Mouse (Mus musculus) E14TG2a.4 (cell line): ENCODE results near the gene Wfs1.
A peak's percentile ranks its signal among the peaks of the same experiment; 100 is the strongest.

Experiments
- H3K27me3 ChIP-seq: 2 replicates; pipeline ENCODE4 v1.6.1; 2014; ENCODE audit warnings: low read length, control low read depth; ENCODE audit not compliant: insufficient read depth
- H3K36me3 ChIP-seq: 2 replicates; pipeline ENCODE4 v1.6.1; 2014; ENCODE audit warnings: low read length, control low read depth; ENCODE audit not compliant: insufficient read depth
- H3K4me1 ChIP-seq: replicated peaks from 2 replicates; pipeline ENCODE4 v1.6.1; 2014; ENCODE audit warnings: low read depth, low read length, control low read depth
- H3K4me3 ChIP-seq: replicated peaks from 2 replicates; pipeline ENCODE4 v1.5.1; 2014; ENCODE audit warnings: mild to moderate bottlenecking, low read length
- H3K9me3 ChIP-seq: 2 replicates; pipeline ENCODE4 v1.6.1; 2014; ENCODE audit warnings: low read length, control low read depth
- CTCF ChIP-seq: conservative IDR thresholded peaks from 2 replicates; pipeline ENCODE4 v1.5.1; 2014; ENCODE audit warnings: low read length
- NANOG ChIP-seq: IDR thresholded peaks from 2 replicates; pipeline ENCODE4 v1.6.1; 2014; ENCODE audit warnings: borderline replicate concordance, low read length, mixed read lengths
- POU5F1 ChIP-seq: IDR thresholded peaks from 2 replicates; pipeline ENCODE4 v1.6.1; 2014; ENCODE audit warnings: low read length, borderline replicate concordance

Gene Wfs1

DNA sequence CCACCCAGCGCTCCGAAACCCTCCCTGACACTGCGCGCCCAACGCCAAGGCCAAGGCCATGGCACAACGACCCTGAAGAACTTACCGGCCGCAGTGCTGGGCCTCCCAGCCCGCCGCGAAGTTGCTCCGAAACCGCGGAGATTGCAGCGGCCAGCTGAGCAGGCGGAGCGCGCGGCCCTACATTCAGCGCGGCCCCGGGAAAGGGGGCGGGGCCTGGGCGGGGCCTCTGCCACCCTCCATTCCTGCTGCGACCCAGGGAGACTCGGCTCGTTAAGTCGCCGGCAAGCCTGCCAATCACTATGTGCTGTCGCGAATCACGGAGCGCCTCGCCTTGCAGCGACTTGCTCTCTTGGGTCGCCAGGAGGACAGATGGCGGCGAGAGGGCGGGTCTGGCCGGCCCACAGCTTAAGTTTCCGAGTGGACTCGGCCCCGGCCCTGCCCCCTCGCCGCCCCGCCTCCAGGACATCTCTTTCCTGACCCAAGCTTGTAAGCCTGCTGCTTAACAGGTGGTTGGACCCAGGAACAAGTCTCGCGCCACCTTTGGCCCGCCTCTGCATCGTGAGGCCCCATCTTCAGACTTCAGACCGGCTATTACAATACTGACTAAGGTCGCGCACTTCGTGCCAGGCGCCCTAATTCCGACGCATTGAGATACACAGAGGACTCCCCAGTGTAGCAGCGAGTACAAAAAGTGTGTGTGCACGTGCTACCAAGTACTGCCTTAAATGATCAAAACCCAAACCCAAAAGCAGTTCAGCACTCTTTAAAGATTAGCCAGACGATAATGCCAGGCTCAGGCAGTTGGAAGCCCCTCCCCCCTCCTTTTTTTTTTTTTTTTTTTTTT, at the start of gene Wfs1:
Gene Wfs1, minus strand, starts transcription at position 425 of the 844 bp plus-strand sequence.
- H3K4me3 ChIP-seq = peak within 1 kb of the TSS; percentile 91
- peaks cover 19% of the 10 kb centered on the region for H3K4me1 ChIP-seq
- H3K36me3 ChIP-seq = no peaks in the 10 kb centered on the region
- peaks cover 21% of the 10 kb centered on the region for H3K27me3 ChIP-seq
- no peaks in the 10 kb centered on the region for H3K9me3 ChIP-seq
- no peak for TF ChIP-seq CTCF
- no peak for TF ChIP-seq NANOG
- no peak for TF ChIP-seq POU5F1

DNA sequence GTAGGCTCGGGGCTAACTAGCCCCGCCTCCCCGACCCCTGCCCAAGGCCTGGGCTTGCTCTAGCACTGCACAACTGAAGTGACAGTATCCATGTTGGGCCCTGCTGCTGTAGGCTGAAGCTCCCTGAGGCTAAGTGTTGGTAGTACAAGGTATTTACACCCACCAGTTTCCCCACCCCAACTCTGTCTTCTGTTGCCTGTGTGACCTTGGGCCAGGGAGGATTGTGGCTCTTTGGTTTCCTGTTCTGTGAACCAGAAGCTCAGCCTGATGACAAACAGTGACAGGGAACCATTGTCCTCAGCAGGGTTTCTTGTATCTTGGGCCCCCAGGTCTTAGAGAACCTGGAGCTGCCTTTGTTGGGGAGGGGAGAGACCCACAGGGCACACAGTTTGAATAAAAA, 47.9 kb upstream of the Wfs1 start:
- peaks cover 27% of the 10 kb centered on the region for H3K4me1 ChIP-seq
- no peaks in the 10 kb centered on the region for H3K36me3 ChIP-seq
- H3K4me3 ChIP-seq = no peak overlapping the region
- H3K9me3 ChIP-seq = no peaks in the 10 kb centered on the region
- TF ChIP-seq NANOG = no peak
- no peak for TF ChIP-seq CTCF
- no peak for TF ChIP-seq POU5F1
- peaks cover 15% of the 10 kb centered on the region for H3K27me3 ChIP-seq

DNA sequence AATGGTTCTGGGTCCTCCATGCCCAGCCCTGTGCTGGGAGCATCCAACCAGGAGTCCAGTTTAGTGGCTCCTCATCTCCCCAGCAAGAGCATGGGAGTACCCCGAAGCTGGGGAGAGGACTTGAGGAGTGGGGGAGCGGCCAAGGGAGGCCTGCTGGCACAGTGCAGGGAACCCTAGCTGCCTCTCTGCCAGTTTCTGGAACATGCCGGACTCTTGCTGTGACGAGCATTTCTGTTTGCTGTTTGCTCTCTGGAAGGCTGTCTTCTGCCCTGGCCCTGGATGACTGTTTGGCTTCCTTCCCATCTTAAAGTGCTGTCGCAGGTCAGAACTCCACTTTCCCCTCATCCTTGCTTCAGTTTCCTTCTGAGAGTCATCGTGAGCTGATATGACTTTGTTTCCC, 46.9 kb upstream of the Wfs1 start:
- H3K36me3 ChIP-seq = no peaks in the 10 kb centered on the region
- no peak for TF ChIP-seq CTCF
- TF ChIP-seq NANOG = no peak
- TF ChIP-seq POU5F1 = no peak
- H3K4me3 ChIP-seq = no peak overlapping the region
- no peaks in the 10 kb centered on the region for H3K9me3 ChIP-seq
- H3K27me3 ChIP-seq = peaks cover 23% of the 10 kb centered on the region
- H3K4me1 ChIP-seq = peaks cover 20% of the 10 kb centered on the region

DNA sequence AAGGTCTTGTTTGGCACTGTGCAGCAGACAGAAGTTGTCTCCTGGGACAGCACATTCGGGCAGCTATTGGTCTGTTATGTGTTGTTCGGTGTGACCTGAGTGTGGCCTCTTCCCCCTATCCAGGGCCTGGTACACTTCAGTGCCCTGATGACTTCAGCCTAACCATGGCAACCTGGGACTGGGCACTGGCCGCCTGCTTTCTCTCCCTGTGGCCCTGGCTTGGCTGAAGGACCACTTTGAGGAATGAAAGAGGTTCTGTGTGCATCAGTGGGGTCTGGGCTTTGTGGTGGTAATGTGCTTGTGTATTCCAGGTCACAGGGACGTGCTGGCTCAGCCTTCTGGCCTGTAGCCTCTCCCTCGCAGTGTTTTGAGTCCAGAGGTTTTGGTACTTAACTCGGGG, 46.2 kb upstream of the Wfs1 start:
- TF ChIP-seq NANOG (no peak), CTCF (no peak), POU5F1 (no peak)
- Histone ChIP-seq H3K4me3 (no peak overlapping the region), H3K27me3 (peaks cover 30% of the 10 kb centered on the region), H3K9me3 (no peaks in the 10 kb centered on the region), H3K4me1 (peaks cover 21% of the 10 kb centered on the region), H3K36me3 (no peaks in the 10 kb centered on the region)

DNA sequence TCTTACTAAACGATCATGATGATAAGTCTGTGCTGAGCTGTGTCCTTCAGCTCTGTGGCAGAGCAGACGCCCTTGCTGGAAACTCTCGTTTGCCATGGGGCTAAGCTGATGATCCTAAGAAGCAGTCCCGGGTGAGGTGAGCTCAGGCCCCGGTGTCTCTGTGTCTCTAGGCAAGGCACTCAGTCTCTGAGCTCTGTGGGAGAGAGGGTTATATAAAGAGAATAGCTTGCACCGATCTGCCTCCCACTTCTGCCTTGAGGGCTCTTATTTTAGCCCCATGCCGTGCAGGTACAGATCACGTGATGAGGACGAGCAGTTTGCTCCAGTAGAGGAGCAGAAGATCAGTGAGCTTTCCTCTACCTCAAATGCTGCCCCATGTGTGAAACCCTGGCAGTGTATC, 41.7 kb upstream of the Wfs1 start:
- H3K4me1 ChIP-seq = peaks cover 33% of the 10 kb centered on the region
- H3K27me3 ChIP-seq = peaks cover 66% of the 10 kb centered on the region
- TF ChIP-seq NANOG (no peak), CTCF (no peak), POU5F1 (no peak)
- H3K9me3 ChIP-seq = no peaks in the 10 kb centered on the region
- H3K36me3 ChIP-seq = no peaks in the 10 kb centered on the region
- no peak overlapping the region for H3K4me3 ChIP-seq

DNA sequence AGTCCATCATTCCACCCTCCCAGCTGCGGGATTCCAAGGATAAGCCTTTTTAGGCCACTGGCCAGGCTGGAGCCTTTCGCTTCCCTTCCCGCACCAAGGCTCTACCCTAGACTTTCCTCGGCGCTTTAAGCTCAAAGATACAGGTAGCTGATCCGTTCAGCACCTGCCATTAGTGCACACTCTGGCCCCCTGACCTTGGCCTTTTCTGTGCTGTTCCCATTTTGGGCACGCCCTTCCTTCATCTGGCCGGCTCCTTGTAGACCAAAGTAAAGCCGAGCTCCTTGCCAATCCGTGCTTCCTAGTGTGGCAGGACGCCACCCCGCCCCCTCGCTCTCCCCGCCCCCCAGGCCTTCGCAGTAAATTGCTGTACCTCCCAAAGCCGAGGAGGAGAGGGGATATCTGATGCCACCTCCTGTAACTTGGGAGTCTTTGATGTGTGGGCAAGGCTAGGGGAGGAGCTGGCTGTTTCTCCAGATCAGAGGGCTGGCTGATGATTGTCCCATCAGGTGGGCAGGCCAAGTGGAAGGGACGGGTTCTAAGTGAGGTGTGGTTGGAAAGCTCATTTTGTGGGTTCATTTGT, 40.4 kb upstream of the Wfs1 start:
- H3K4me1 ChIP-seq = peaks cover 33% of the 10 kb centered on the region

DNA sequence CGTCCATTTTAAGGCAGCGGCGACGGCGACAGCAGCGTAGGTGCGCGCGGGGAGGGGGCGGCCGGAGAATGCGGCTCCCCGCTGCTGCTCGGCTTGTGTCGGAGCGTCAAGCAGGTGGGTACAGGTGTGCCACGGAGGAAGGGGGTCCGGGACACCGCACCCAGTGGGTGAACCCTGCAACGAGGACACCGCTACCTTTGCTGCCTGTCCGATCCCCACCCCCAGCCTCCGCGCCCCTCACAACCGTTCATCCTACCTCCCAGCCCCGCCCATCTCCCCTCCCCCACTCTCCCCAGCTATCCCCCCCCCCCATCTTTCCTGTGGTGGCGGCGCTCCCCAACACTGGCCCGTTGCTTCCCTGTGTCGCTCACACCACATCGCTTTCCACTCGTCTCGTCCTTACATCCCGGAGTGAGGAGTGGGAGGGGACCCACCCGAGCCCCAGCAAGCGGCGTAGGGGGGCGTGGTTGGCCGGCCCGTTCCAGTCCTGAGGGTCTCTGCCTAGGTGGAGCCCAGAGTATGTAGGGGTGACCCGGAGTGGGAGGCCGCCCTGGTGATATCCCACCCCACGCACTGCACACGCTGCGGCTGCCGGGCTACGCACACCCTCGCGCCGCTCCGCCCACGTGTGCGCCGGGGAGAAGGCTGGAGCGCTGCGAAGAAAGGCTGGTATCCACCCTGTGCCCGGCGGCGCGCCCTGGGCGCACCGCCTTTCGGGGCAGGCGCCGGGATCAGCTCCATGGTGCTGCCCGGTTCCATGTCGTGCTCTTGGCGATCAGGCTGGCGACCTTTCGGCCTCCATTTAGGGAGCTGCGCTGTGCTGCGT, 39.7 kb upstream of the Wfs1 start:
- H3K9me3 ChIP-seq = no peaks in the 10 kb centered on the region
- peak overlapping the region; percentile 92 for H3K4me3 ChIP-seq
- H3K27me3 ChIP-seq = peaks cover 65% of the 10 kb centered on the region
- H3K36me3 ChIP-seq = no peaks in the 10 kb centered on the region
- peaks cover 40% of the 10 kb centered on the region for H3K4me1 ChIP-seq
- TF ChIP-seq CTCF (no peak), POU5F1 (no peak), NANOG (no peak)

More for the DNA sequence above, 40.4 kb upstream of the Wfs1 start:
- H3K4me3 ChIP-seq = peak overlapping the region; percentile 92
- no peaks in the 10 kb centered on the region for H3K9me3 ChIP-seq
- no peaks in the 10 kb centered on the region for H3K36me3 ChIP-seq
- peaks cover 65% of the 10 kb centered on the region for H3K27me3 ChIP-seq
- TF ChIP-seq CTCF (no peak), POU5F1 (no peak), NANOG (no peak)

DNA sequence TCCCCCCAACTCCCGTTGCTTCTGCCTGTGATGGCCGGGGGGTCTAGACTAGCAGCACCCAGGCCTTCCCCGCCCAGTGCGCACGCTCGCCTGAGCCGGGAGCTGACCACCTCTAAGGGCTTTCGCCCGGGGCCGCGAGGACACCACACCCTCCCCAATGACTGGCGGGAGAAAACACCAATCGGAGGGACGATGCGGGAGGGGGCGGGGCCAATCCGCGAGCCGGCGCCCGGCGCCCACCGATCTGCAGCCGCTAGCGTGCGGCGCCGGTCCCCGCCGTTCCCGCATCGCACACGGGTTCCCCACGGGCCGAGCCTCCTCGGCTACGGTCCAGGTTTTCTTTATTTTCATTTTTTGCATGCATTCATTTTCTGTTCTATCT, 39.1 kb upstream of the Wfs1 start:
- Histone ChIP-seq H3K36me3 (no peaks in the 10 kb centered on the region), H3K27me3 (peaks cover 65% of the 10 kb centered on the region), H3K9me3 (no peaks in the 10 kb centered on the region), H3K4me1 (peaks cover 46% of the 10 kb centered on the region), H3K4me3 (peak overlapping the region; percentile 92)
- TF ChIP-seq POU5F1 = no peak
- no peak for TF ChIP-seq NANOG
- no peak for TF ChIP-seq CTCF
